Mouse (Mus musculus): ENCODE measurements around the gene Hyal5.

Hyal5 gene

GRCm38 (mm10) chr6:24857697-24858096, at the start of gene Hyal5:
Gene Hyal5, plus strand, starts transcription at chr6:24857997.
- DNase-seq = no peak

GRCm38 (mm10) chr6:24822070-24822469, 35.7 kb upstream of the Hyal5 start:
- no peak for DNase-seq

GRCm38 (mm10) chr6:24860320-24860719, 2.5 kb downstream of the Hyal5 start:
- peak; percentile 2 to 6 for DNase-seq

GRCm38 (mm10) chr6:24863649-24864048, 5.9 kb downstream of the Hyal5 start:
- no peak for DNase-seq

GRCm38 (mm10) chr6:24894146-24894873, 36.5 kb downstream of the Hyal5 start:
- no peak for DNase-seq

GRCm38 (mm10) chr6:24894874-24895183, 37.0 kb downstream of the Hyal5 start:
- no peak for DNase-seq

- no peak for DNase-seq
Measured at GRCm38 (mm10) chr6:24905101-24905500, 47.3 kb downstream of the Hyal5 start.

- no peak for DNase-seq
Measured at GRCm38 (mm10) chr6:24907824-24908223, 50.0 kb downstream of the Hyal5 start.

- DNase-seq = no peak
Measured at GRCm38 (mm10) chr6:24910016-24910727, 52.4 kb downstream of the Hyal5 start.

GRCm38 (mm10) chr6:24910728-24911105, 52.9 kb downstream of the Hyal5 start:
- no peak for DNase-seq

- DNase-seq = no peak
Measured at GRCm38 (mm10) chr6:24913591-24913990, 55.8 kb downstream of the Hyal5 start.

- DNase-seq = peak; percentile 31 to 35
Measured at GRCm38 (mm10) chr6:24925076-24925785, 67.4 kb downstream of the Hyal5 start.
